Mouse (Mus musculus) megakaryocyte-erythroid progenitor cell, adult 5-6 weeks (primary cell): ENCODE data around the gene Ceacam1. TPM values are rescaled to one million over a fixed set of nuclear protein-coding genes. Genes with fewer than 3 reads are reported as not detected.
"Not testable (repeated sequence)": the region's sequence is repeated elsewhere in the genome, so short reads cannot be mapped to it uniquely, and the experiment has no call there.

Experiments used
- ATAC-seq: replicated peaks from 2 replicates; pipeline ENCODE4 v1.8.0; 2016; ENCODE audit warnings: mild to moderate bottlenecking, inconsistent platforms; ENCODE audit not compliant: severe bottlenecking, poor library complexity, low FRiP score, low TSS enrichment
- total RNA-seq, 2 experiments: library from RNA; stranded (forward) in 1 of 2; stranded (reverse) in 1 of 2; fragments of 200-1000, 215-1000 nt in 1 of 2; fragments of >200 nt in 1 of 2; fragmentation: Nextera tagmentation in 1 of 2; gene quantifications; 2 replicates each; pipeline ENCODE4 v1.2.3; 2014 to 2017

The Ceacam1 gene
- total RNA-seq, 2 experiments from 2014 or later = 1.3 to 6.6 TPM

DNA sequence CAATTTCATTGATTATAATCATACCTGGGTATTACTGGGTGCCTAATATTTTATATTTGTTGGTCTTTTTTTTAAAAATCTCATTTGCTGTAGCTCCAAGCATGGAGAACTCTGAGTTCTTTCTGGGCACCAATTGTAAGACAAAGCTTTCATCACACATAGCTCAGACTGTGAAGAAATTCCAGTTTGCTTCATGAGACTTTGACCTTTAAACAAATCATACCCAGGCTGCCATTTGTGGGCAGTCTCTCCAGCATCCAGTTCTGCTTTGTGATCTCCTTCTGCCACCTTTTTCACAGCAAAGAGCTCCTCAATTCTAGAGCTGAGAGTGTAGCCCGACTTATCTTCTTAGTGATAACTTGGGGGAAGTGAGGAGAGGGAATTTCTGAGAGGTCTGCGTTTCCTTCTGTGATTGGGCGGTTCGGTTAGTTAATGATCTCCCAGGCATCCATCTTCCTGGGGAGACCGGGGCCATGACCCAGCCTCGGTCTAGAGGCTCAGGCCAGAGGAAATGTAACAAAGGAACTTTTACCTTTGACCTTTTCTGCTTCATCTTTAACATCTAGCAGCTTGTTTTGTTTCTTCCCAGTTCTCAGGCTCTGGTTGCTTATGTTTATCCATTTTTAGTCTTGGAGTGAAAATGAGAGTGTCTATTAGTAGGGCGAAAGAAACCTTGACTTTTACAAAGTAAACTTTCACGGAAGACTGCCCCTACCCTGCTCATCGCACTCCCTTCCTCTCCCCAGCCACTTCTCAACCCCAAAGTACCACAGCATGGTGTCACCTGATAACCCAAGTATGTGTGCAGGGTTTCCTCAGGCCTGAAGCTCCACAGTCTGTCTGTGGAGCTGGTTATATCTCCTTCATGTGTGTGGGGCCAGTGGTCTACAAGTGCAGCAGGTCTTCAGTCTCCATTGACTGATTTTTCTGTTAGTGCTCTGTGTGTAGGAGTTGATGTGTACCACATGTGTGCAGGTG is 27.2 kb downstream of the Ceacam1 start:
- ATAC-seq = no peak

GRCm38 (mm10) chr7:25440816-25441153 is 36.6 kb downstream of the Ceacam1 start:
- no peak for ATAC-seq

DNA sequence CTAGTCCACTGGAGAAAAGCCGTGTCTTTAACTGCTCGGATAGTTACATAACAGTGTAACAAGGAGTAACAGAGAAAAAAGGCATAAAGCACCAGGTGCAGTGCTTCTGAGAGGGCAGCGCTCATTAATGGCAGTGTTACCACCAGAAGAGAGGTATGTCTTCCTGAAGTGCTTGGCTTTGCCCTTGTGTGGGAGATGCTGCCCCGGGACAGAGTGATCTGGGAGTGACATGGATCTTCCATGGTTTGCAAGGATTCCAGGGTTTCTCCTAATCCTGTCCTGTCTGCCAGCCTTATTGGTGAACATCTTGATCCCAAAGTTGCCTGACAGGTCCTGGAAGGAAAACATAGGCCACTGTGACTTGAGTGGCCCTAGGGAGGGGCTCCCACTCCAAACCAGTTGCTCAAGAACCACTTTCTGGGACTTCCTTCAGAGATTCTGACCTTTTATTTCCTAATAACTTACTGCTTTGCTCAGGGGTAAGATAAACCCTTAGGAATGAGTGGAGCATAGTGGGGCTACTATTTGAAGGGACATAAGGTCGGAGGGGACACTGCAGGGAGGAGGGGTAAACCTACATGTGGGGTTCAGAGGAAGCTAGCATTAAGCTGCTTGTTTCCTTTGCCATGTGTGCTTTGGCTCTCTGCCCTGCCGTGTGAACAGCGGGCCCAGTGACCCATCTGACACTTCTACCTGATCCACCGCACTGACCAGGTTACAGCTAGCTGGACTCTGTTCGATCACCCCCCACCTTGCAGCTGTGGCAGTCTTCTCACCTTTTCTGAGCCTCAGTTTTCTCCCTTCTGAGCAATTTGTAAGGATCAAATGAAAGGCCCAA is 37.2 kb downstream of the Ceacam1 start:
- ATAC-seq = no peak

DNA sequence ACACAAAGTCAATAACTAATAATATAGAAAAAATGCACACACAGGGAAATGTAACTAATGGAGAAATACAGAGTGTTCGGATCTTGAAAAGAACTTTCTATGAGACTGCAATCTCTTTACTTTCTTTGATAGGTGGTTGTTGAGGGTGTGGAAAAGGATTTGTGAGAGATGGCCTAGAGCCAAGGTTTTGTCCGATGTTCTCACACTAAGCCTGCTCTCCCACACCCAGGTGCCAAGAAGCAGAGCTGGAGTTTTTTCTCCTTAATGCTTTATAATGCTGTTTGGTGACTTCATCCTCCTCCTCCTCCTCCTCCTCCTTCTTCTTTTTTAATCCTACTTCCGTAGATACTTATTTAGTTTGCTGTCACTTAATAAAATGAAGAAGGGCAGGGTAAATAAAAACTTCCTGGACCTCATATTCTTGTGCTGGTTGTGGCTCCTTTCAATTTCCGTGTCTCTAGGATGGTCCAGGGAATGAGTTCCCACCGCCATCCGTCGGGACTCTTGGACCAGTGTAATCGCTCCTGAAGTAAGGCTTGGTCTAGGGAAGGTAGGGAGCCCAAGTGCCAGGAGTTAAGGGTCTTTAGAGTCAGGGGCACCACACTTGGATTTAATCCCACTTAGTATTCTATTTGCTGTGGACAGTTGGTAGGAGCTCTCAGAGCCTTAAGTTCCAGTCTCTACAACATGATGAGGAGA is 38.1 kb downstream of the Ceacam1 start:
- no peak for ATAC-seq

- ATAC-seq = no peak
These were observed 40.7 kb downstream of the Ceacam1 start for GRCm38 (mm10) chr7:25436704-25437103.

GRCm38 (mm10) chr7:25436226-25436625 is 41.2 kb downstream of the Ceacam1 start:
- ATAC-seq = no peak

GRCm38 (mm10) chr7:25435546-25435851 is 41.9 kb downstream of the Ceacam1 start:
- ATAC-seq = no peak

GRCm38 (mm10) chr7:25434654-25435545 is 42.5 kb downstream of the Ceacam1 start:
- ATAC-seq = no peak

- no peak for ATAC-seq
These were observed 43.4 kb downstream of the Ceacam1 start for GRCm38 (mm10) chr7:25433781-25434560.

DNA sequence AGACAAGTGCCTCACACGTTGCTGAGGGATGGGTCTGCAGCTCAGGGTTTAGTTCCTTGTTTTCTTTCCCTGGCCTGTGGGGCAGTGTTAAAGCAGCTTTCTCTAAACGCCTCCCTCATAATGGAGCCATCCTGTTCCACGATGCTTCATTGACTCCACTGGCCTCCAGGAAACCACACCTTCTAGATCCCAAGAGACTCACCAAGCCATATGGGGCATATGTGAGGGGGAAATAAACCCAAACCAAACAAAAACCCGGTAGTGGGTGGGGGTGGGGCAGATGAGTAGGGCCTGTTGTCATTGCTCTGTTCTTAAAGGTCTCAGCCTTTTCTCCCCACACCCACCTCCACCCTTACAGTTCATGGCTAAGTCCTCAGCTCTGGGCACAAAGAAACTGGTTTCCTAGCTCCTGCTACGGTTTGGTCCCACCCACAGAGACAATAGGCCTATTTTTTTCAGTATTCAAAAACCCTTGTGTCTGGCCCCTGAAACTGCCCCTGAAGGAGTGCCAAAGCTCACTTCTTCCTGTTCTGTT is 44.3 kb downstream of the Ceacam1 start:
- no peak for ATAC-seq

DNA sequence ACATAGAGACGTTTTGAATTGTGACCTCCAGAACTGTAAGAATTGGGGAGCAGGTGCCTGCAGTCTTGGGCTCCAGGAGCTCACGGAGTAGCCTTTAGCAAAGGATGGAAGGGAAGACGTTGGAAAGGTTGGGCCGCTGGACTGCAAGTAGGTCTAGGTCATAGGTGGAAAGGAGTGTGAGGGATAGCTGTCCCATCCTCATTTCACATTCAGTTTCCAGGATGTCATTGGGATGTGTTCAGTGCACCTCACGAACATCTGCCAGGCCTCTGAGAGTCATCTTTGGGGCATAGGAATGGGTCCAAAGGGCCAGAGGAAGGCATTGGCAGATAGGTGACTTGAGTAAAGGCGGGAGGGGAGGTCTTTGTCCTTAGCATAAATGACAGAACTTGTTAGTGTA is 45.0 kb downstream of the Ceacam1 start:
- ATAC-seq = no peak

DNA sequence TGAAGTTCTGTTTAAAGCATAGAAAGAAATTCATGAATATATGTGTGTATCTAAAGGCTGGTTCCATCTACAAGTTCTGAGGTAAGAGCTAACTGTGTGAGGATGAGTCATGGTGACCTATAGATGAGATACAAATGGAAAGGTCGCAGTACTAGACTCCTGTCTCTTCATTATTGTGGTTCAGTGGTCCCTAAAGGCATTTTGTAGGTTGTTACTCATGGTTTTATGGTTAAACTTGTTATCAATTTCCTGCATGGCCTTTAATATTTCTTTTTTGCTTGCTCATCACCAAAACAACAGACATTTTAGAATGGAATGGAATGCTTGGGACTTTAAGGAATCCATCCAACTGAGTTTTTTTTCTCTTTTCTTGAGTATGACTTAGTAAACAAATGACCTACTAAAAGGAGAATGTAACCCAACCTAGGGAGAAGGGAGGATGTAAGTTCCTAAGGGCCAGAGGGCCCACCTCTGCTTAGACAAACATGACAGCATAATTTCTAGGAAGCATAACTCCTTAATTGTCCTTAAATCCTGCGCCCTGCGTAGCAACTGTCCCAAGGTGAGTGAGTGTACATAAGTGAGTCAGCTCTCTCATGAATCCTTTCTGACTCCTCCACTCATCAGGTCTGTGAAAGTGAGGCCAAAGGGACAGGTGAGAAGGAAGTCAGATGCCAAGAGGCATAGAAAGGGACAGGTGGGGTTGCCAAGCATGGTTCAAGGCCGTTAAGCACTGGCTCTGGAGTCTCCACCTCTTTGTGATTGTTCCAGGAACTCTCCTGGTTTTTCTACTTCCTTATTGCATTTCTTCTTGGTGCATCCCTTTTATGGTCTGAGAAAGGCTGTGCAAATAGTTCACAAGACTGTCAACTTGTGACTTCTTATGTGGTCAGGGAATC is 47.3 kb downstream of the Ceacam1 start:
- ATAC-seq = no peak

DNA sequence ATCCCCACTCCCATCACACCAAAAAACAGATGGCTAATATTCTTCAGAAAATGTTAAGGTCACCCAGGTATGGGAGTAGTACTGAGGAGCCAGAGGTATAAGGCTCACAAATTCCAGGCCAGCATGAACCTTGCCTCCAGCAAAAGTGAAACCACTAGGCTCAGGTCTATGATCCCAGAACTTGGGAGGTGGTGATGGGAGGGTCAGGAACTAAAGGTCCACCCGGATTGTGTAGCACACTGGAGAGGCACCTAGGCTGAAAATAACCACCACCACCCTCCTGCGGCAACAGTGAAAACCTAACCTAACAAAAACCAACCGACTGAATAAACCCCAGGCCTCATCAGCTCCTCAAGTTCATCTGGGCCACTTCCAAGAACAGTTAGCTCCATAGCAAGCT is 49.1 kb downstream of the Ceacam1 start:
- ATAC-seq = no peak

- no peak for ATAC-seq
These were observed 50.3 kb downstream of the Ceacam1 start for GRCm38 (mm10) chr7:25427144-25427543.

DNA sequence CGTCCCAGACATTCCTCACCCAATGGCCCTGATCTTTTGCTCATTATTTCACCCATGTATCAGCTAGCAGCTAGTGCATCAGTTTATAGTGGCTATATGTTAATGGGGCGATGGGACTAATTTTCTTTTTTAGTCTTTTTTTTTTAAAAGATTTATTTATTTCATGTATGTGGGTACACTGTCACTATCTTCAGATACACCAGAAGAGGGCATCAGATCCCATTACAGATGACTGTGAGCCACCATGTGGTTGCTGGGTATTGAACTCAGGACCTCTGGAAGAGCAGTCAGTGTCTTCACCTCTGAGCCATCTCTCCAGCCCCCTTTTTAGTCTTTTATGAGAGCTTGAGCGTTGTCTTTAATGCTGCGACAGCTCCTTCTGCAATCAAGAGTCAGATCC is 51.0 kb downstream of the Ceacam1 start:
- ATAC-seq = not testable (repeated sequence)

DNA sequence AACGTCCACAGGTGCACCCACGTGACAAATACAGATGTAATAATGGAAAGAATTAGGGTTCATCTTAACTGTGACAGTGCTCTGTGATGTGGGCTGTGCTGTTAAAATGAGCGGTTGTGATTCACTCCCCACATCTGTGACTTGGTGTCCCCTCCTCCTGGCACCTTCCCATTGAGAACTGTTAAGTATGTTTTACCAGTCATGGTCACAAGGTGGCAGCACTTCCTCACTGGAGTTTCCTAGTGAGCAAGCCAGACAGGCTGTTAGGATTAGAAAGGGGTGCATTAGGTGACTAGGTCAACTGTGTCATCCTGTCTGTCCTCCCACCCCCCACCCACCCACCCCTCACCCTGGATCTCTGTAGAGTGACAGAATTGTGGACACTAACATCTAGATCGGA is 53.0 kb downstream of the Ceacam1 start:
- ATAC-seq = peak; percentile 73

GRCm38 (mm10) chr7:25422286-25422841 is 55.0 kb downstream of the Ceacam1 start:
- no peak for ATAC-seq
